Mouse (Mus musculus): ENCODE results near the gene Ephb1.

GRCm38 (mm10) chr9:102343061-102343460 is 11.4 kb downstream of the Ephb1 start:
- TF ChIP-seq CTCF (IDR thresholded peaks at IDR 0.05; ENCODE audit: borderline replicate concordance, insufficient read depth, low read depth, low read length) (no peak), POLR2A (IDR thresholded peaks at IDR 0.05; ENCODE audit: borderline replicate concordance, insufficient read depth, low read length) (no peak)

Data from cerebellum, adult 2 months (tissue).